Mouse (Mus musculus) CH12.LX (cell line): ENCODE measurements around the gene Fam110a. TPM values are rescaled to one million over a fixed set of nuclear protein-coding genes. Genes with fewer than 3 reads are reported as not detected.

Experiments used
- DNase-seq: peaks from one replicate; pipeline ENCODE4 v3.0.0-alpha.2; 2013; ENCODE audit errors: extremely low read depth
- H3K27ac ChIP-seq: 2 replicates; pipeline ENCODE4 v1.5.1; 2012; ENCODE audit warnings: low read depth, mild to moderate bottlenecking, control low read depth, moderate library complexity; ENCODE audit not compliant: insufficient read depth
- H3K27me3 ChIP-seq: replicated peaks from 2 replicates; pipeline ENCODE3; 2012; ENCODE audit warnings: inconsistent platforms
- H3K36me3 ChIP-seq, 2 experiments: replicated peaks in 1 of 2; 2 replicates each; pipeline versions ENCODE3 to v1.6.1; 2012; ENCODE audit warnings: inconsistent platforms in 1 of 2, low read length in 1 of 2, mild to moderate bottlenecking in 1 of 2, mixed read lengths in 1 of 2, moderate library complexity in 1 of 2; ENCODE audit not compliant: control insufficient read depth in 1 of 2, insufficient read depth in 1 of 2
- H3K4me1 ChIP-seq, 2 experiments: 2 replicates each; pipeline ENCODE4 v1.6.1; 2012; ENCODE audit warnings: inconsistent platforms in 1 of 2, moderate library complexity in 1 of 2; ENCODE audit not compliant: insufficient read depth in 2 of 2, control insufficient read depth in 1 of 2
- H3K4me2 ChIP-seq: 2 replicates; pipeline ENCODE4 v1.6.1; 2012; ENCODE audit warnings: low read depth, mild to moderate bottlenecking, control low read depth; ENCODE audit not compliant: poor library complexity, insufficient read depth, severe bottlenecking
- H3K4me3 ChIP-seq, 3 experiments: fragments of 150-350 bp in 1 of 3; sonication (generic) in 1 of 3; replicated peaks in 1 of 3; 2 replicates each; pipeline versions ENCODE3 to v1.5.1; 2011 to 2012; ENCODE audit warnings: low read depth in 2 of 3, low read length in 2 of 3, mild to moderate bottlenecking in 2 of 3, moderate library complexity in 2 of 3, control low read depth in 1 of 3, improper control_type of control experiment in 1 of 3, inconsistent platforms in 1 of 3, mixed read lengths in 1 of 3; ENCODE audit not compliant: poor library complexity in 1 of 3
- H3K79me2 ChIP-seq: replicated peaks from 2 replicates; pipeline ENCODE4 v1.6.1; 2012; ENCODE audit warnings: mild to moderate bottlenecking, moderate library complexity; ENCODE audit not compliant: control insufficient read depth, poor library complexity, insufficient read depth, severe bottlenecking; ENCODE audit errors: extremely low read depth
- H3K9ac ChIP-seq: 2 replicates; pipeline ENCODE4 v1.6.1; 2012; ENCODE audit warnings: low read depth, mild to moderate bottlenecking, control low read depth, moderate library complexity; ENCODE audit not compliant: insufficient read depth
- H3K9me3 ChIP-seq: replicated peaks from 2 replicates; pipeline ENCODE3; 2012; ENCODE audit warnings: low read length, inconsistent platforms, mixed read lengths
- BHLHE40 ChIP-seq: IDR thresholded peaks from 2 replicates; pipeline ENCODE4 v1.6.1; 2011; ENCODE audit warnings: mild to moderate bottlenecking, low read depth, low read length, improper control_type of control experiment
- CHD1 ChIP-seq: IDR thresholded peaks from 2 replicates; pipeline ENCODE4 v1.6.1; 2012; ENCODE audit warnings: low read depth, low read length, improper control_type of control experiment, inconsistent platforms
- CHD2 ChIP-seq: IDR thresholded peaks from 2 replicates; pipeline ENCODE4 v1.6.1; 2011; ENCODE audit warnings: low read length, improper control_type of control experiment
- ELF1 ChIP-seq: IDR thresholded peaks from 2 replicates; pipeline ENCODE4 v1.6.1; 2014; ENCODE audit warnings: low read depth, mild to moderate bottlenecking, inconsistent platforms, low read length, improper control_type of control experiment
- EP300 ChIP-seq: IDR thresholded peaks from 2 replicates; pipeline ENCODE4 v1.6.1; 2011; ENCODE audit warnings: low read length, improper control_type of control experiment
- ETS1 ChIP-seq: conservative IDR thresholded peaks from 2 replicates; pipeline ENCODE4 v1.6.1; 2012; ENCODE audit warnings: low read depth, mild to moderate bottlenecking, inconsistent platforms, low read length, improper control_type of control experiment, moderate library complexity
- GABPA ChIP-seq: IDR thresholded peaks from 2 replicates; pipeline ENCODE4 v1.6.1; 2012; ENCODE audit warnings: low read depth, low read length, improper control_type of control experiment, inconsistent platforms; ENCODE audit not compliant: insufficient replicate concordance
- HCFC1 ChIP-seq: IDR thresholded peaks from 2 replicates; pipeline ENCODE4 v1.6.1; 2012; ENCODE audit warnings: low read depth, mild to moderate bottlenecking, inconsistent platforms, low read length, improper control_type of control experiment
- IRF4 ChIP-seq: IDR thresholded peaks from 2 replicates; pipeline ENCODE4 v1.6.1; 2014; ENCODE audit warnings: low read depth, mild to moderate bottlenecking, inconsistent platforms, low read length, improper control_type of control experiment
- MAFK ChIP-seq: IDR thresholded peaks from 2 replicates; pipeline ENCODE4 v1.6.1; 2011; ENCODE audit warnings: low read length, improper control_type of control experiment; ENCODE audit not compliant: insufficient replicate concordance
- MAX ChIP-seq: IDR thresholded peaks from 2 replicates; pipeline ENCODE4 v1.6.1; 2011; ENCODE audit warnings: low read length, improper control_type of control experiment
- MAZ ChIP-seq: IDR thresholded peaks from 2 replicates; pipeline ENCODE4 v1.6.1; 2012; ENCODE audit warnings: low read depth, mild to moderate bottlenecking, inconsistent platforms, low read length, improper control_type of control experiment, moderate library complexity
- MEF2A ChIP-seq: IDR thresholded peaks from 2 replicates; pipeline ENCODE4 v1.6.1; 2014; ENCODE audit warnings: low read depth, mild to moderate bottlenecking, inconsistent platforms, low read length, improper control_type of control experiment, borderline replicate concordance
- MXI1 ChIP-seq: IDR thresholded peaks from 2 replicates; pipeline ENCODE4 v1.6.1; 2011; ENCODE audit warnings: mild to moderate bottlenecking, low read depth, low read length, improper control_type of control experiment
- MYC ChIP-seq: IDR thresholded peaks from 2 replicates; pipeline ENCODE4 v1.6.1; 2011; ENCODE audit warnings: low read depth, mild to moderate bottlenecking, improper control_type of control experiment, low read length
- NRF1 ChIP-seq: IDR thresholded peaks from 2 replicates; pipeline ENCODE4 v1.6.1; 2014; ENCODE audit warnings: low read depth, mild to moderate bottlenecking, inconsistent platforms, low read length, improper control_type of control experiment, moderate library complexity
- POLR2A ChIP-seq: IDR thresholded peaks from 2 replicates; pipeline ENCODE4 v1.6.1; 2011; ENCODE audit warnings: low read depth, mild to moderate bottlenecking, improper control_type of control experiment, low read length
- SIN3A ChIP-seq: IDR thresholded peaks from 2 replicates; pipeline ENCODE4 v1.6.1; 2012; ENCODE audit warnings: low read length, improper control_type of control experiment, inconsistent platforms
- SMC3 ChIP-seq: IDR thresholded peaks from 2 replicates; pipeline ENCODE4 v1.6.1; 2011; ENCODE audit warnings: low read depth, low read length, improper control_type of control experiment
- TCF12 ChIP-seq: IDR thresholded peaks from 2 replicates; pipeline ENCODE4 v1.6.1; 2014; ENCODE audit warnings: low read depth, mild to moderate bottlenecking, inconsistent platforms, low read length, improper control_type of control experiment
- UBTF ChIP-seq: IDR thresholded peaks from 2 replicates; pipeline ENCODE4 v1.6.1; 2012; ENCODE audit warnings: low read depth, mild to moderate bottlenecking, inconsistent platforms, low read length, improper control_type of control experiment, moderate library complexity
- USF2 ChIP-seq: conservative IDR thresholded peaks from 2 replicates; pipeline ENCODE4 v1.6.1; 2011; ENCODE audit warnings: low read depth, low read length, improper control_type of control experiment
- ZKSCAN1 ChIP-seq: IDR thresholded peaks from 2 replicates; pipeline ENCODE4 v1.6.1; 2012; ENCODE audit warnings: low read depth, inconsistent platforms, low read length, improper control_type of control experiment, borderline replicate concordance
- ZMIZ1 ChIP-seq: IDR thresholded peaks from 2 replicates; pipeline ENCODE4 v1.6.1; 2012; ENCODE audit warnings: low read depth, mild to moderate bottlenecking, inconsistent platforms, low read length, improper control_type of control experiment
- ZNF384 ChIP-seq: IDR thresholded peaks from 2 replicates; pipeline ENCODE4 v1.6.1; 2012; ENCODE audit warnings: low read depth, low read length, improper control_type of control experiment, inconsistent platforms
- dilution Hi-C: fragments of 300-500 bp; cut with MboI; formaldehyde crosslinking; loops from 2 replicates; pipeline ENCODE4 v1.14.3; 2020; ENCODE audit warnings: low sequenced_read_pairs; ENCODE audit not compliant: extremely low pct_unique_long_range_greater_than_20kb, extremely low pct_ligation_motif_present
- in situ Hi-C: fragments of 300-500 bp; cut with MboI; formaldehyde crosslinking; loops from 3 replicates; pipeline ENCODE4 v1.14.3; 2019; ENCODE audit warnings: low sequenced_read_pairs, low pct_ligation_motif_present, low pct_unique_long_range_greater_than_20kb, mixed read lengths
- polyA plus RNA-seq: library from polyadenylated mRNA; unstranded; fragments of >175 nt; gene quantifications from 2 replicates; pipeline ENCODE4 v1.2.1, GENCODE M21; 2012; ENCODE audit warnings: low read depth; ENCODE audit not compliant: insufficient read length
- total RNA-seq, 2 experiments: library from RNA; depleted of rRNA; stranded (reverse); fragments of 300-350 nt in 1 of 2; fragments of >200 nt in 1 of 2; gene quantifications; 2 replicates each; pipeline ENCODE4 v1.2.3; 2012 to 2014

The Fam110a gene
- total and polyA plus RNA-seq, 3 experiments, result 3.7 to 9.8 (median 6.3) TPM

DNA sequence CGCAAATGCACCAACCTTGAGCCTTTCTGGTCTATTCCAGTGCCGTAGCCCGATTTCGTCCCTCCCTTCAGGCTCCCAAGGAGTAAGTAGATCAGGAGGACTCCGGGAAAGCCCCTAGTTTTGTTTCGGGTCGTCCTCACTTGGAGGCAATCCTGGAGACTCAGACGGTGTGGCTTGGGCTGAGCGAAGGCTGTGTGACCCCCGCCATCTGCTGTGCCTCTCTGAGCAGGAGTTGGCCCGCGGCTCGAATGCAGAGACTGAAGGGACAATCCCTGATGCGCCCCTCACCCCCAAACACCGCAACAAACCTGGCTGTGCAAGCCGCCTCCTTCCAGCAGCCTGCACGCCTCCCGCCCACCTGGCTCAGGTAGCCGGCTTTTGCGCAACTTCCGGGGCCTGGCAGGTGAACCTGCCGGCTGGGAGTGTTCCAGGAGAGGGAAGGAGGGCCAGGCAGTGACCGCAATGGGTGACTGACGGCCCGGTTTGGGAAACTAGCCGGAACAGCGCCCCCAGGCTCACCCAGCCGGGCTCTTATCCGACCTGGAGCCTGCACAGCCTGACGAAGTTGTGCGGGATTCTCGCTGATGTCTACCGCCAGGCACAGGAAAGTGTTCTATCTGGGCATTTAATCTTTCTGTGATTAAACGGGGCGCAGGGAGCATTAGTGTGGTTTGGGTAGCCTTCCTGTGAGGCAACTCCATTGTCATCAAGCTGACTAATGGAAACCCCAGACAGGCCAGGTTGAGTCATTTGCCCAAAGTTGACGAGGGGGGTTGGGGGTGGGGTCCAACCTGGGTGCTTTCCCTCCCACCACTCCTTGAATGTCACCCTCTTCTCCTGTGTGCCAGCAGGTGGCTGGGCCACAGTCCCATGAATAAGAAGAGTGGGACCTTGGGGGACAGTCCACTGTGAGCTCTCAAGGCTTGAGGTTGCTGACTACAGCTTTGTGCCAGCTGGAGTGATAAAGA, 6.1 kb downstream of the Fam110a start (continued):
- peak; percentile 88 for TF ChIP-seq MEF2A
- TF ChIP-seq MXI1, result peak; percentile 76
- TF ChIP-seq CHD1, result 0 out of 2 replicates have a peak, but pooled peaks have one; percentile 21
- TF ChIP-seq BHLHE40, result peak; percentile 72
- TF ChIP-seq POLR2A, result no peak
- peak; percentile 45 for TF ChIP-seq HCFC1
- TF ChIP-seq ZKSCAN1, result no peak
- TF ChIP-seq MAX, result no peak
- TF ChIP-seq SIN3A, result peak; percentile 77
- TF ChIP-seq ELF1, result no peak; the same call in 1 of the 2 replicates
- TF ChIP-seq NRF1, result 0 out of 2 replicates have a peak, but pooled peaks have one; percentile 8
- 0 out of 2 replicates have a peak, but pooled peaks have one; percentile 29 for TF ChIP-seq MYC

DNA sequence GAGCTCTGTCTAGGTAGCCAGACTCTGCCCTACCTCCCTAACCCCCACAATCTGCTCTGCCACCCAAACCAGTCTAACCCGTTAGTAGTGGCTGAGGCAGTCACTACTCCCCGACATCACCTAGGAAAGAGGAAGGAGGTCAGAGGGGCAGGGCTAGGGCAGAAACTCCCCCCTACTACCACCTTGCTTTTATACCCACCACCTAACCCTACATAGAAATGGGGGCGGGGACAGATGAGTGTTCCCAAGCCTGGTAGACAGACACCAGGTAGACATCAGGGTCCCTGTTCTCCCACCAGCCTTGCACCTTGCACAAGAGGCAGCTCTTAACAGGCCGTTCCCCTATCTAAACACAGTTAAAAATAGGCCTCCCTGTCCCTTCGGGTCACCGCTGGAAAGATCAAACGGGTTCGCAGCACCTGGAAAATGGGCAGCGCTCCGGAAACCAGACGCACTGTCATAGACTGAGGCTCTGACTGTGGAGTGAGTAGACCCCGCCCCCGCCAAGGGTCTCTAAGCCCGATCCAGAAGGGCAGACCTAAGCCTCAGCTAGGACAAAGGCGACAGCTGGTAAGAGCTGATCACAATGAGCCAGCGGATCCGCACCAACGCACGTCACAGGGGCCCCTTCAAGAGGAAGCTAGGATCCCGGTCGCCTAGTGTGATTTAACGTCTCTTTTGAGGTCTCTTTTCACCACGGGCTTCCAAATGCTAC, 7.0 kb downstream of the Fam110a start:
- Histone ChIP-seq H3K79me2 (peaks cover 6% of the 10 kb centered on the region; the same call in 1 of the 2 replicates), H3K4me1 (peaks cover 47 to 91% of the 10 kb centered on the region in 2 experiments), H3K27me3 (no peaks in the 10 kb centered on the region), H3K27ac (peak overlapping the region; percentile 74; the same call in 1 of the 2 replicates), H3K36me3 (peaks cover 19 to 60% of the 10 kb centered on the region in 2 experiments), H3K4me3 (peak overlapping the region; percentile 42 to 66 (median 49)), H3K4me2 (peak overlapping the region; percentile 85), H3K9me3 (no peaks in the 10 kb centered on the region), H3K9ac (peak overlapping the region; percentile 77)
- in situ Hi-C loops (no loop called here), dilution Hi-C loops (no loop called here)
- peak; percentile 51 for DNase-seq
- TF ChIP-seq ZMIZ1 (no peak), MAFK (no peak), MAX (no peak), SMC3 (no peak), ETS1 (0 out of 2 replicates have a peak, but pooled peaks have one; percentile 8), USF2 (no peak), MAZ (no peak), EP300 (0 out of 2 replicates have a peak, but pooled peaks have one; percentile 24), CHD2 (no peak), ZNF384 (no peak), GABPA (no peak), IRF4 (0 out of 2 replicates have a peak, but pooled peaks have one; percentile 27), UBTF (no peak), ELF1 (no peak), TCF12 (no peak)
